Mouse (Mus musculus): Measurements from ENCODE around the gene Slx4ip.

The Slx4ip gene

DNA sequence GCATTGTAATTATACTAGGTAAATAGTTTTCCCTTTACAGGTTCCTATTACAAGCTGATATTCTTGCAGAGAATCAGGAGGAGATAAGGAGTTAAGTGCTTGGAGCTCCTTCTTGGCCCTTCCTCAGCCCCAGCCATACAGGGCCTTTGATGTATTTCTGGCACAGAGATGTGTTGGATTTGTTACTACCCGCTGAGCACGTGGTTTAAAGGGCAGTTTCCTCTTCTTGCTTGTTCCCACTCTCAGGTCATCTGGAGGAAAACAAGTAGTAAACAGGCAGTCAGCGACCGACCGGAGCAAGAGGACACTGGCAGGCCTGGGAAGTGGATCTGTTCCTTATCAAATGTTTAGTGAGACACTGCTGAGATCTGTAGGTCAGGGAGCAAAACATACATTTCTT is 56.9 kb downstream of the Slx4ip start:
- DNase-seq: peak; percentile 23

- peak; percentile 51 for DNase-seq
Measured at GRCm38 (mm10) chr2:136952238-136952637, 61.2 kb downstream of the Slx4ip start.

GRCm38 (mm10) chr2:136955726-136956571 is 64.9 kb downstream of the Slx4ip start:
- no peak for DNase-seq

GRCm38 (mm10) chr2:136958697-136959096 is 67.7 kb downstream of the Slx4ip start:
- DNase-seq: no peak

- DNase-seq: no peak
Measured at GRCm38 (mm10) chr2:136975774-136976173, 84.8 kb downstream of the Slx4ip start.

DNA sequence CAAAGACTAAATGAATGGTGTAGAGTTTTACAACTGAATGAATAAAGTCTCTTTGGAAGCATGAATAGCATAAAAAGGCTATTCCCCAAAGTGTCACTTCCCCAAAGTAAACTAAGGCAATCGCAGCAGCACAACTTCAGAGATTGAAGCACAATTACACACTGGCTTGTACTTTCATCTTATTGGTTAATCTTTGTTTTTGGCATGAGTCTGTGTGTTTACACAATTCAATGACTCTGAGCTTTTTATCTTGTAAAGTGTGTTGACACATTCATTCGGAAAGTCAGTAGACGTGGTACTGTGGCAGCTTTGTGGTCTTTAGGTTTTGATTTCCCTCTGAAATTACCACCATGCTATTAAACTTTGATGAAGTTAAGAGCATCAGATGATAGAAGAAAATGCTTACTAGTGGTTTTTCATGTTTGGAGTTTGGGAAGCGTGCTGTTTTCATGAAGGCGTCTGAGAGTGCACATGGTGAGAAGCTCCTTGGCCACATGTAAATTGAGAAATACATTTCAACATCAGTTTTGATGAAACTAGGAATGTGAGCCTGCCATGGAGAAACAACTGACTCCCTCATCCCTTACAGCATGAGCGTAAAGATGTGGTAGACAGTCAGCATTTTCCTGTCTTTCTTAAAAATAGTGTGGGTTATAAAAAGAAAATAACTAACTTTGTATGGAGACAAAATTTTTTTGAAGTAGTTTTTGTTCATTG is 88.2 kb downstream of the Slx4ip start:
- no peak for DNase-seq

- no peak for DNase-seq
Measured at GRCm38 (mm10) chr2:136981062-136981879, 90.3 kb downstream of the Slx4ip start.

DNA sequence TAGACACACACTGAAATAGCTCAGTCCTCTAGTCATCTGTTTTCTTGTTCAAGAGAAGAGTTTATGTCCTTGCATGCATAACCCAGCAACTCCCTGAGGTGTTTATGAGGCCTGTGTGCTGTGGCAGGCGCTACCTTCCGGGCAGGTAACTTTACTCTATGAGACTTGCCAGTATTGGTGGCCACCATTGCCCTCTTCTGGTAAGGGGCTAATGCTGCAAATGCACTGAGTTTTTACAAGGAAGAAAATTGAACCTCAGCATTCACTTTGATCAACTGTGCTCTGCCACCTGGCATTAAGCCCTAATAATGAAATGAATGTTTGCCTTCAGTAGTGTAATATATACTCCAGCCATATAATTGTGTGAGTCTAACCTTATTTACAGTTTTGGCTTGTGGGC is 92.9 kb downstream of the Slx4ip start:
- no peak for DNase-seq

DNA sequence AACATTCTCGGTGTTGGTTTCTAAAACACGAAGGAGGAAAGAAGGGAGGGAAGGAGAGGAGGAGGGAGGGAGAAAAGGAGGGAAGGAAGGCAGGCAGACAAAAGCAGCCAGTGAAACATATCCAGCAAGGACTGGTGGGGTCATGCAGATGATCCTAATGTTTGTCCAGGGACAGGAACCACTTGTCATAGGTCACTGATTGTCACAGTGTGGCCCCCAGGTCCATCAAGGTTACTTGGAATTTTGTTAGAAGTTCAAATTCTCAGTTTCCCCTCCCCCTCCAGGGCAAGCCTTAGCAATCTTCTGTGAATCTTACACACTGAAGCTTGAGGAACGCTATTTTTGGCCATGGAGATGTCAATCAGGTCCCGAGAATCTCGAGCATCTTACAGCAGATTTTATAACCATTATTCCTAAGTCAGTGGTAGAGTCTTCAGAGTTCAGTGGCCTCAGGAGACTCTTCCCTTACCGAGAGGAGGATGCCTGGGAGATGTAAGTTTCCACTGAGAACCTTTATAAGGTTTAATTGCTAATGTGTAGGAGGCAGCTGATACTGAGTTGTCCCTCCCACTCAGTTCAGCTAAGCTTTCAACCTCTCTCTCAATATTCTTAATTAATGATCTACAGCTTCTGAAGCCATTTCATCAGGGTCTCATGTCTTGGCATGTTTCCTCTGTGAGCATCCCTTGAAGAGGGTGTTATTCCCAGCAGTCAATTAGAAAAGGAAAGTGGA is 95.1 kb downstream of the Slx4ip start:
- no peak for DNase-seq

- no peak for DNase-seq
Measured at GRCm38 (mm10) chr2:136993116-136993515, 102.1 kb downstream of the Slx4ip start.

GRCm38 (mm10) chr2:136997104-136997503 is 106.1 kb downstream of the Slx4ip start:
- peak; percentile 18 for DNase-seq

GRCm38 (mm10) chr2:137002031-137002430 is 111.0 kb downstream of the Slx4ip start:
- no peak for DNase-seq

DNA sequence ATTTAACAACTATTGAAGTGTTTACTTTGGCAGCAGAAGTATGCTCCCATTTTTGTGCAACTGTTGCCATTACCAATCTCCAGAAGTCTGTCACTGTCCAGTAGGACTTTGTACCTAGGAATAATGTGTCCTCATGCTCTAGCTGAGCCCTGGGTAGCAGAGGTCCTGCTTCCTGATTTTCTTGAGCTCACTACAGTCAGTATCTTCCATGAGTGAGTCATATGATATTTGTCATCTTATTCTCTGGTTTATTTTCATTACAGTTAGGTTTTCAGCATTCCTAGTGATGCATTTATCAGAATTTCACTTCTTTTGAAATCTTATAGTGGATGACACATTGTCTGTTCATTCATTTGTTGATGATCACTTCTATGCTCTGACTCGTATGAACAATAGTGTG is 115.6 kb downstream of the Slx4ip start:
- no peak for DNase-seq

- DNase-seq: no peak
Measured at GRCm38 (mm10) chr2:137011980-137012379, 121.0 kb downstream of the Slx4ip start.

GRCm38 (mm10) chr2:137013151-137013550 is 122.1 kb downstream of the Slx4ip start:
- DNase-seq: peak; percentile 7

DNA sequence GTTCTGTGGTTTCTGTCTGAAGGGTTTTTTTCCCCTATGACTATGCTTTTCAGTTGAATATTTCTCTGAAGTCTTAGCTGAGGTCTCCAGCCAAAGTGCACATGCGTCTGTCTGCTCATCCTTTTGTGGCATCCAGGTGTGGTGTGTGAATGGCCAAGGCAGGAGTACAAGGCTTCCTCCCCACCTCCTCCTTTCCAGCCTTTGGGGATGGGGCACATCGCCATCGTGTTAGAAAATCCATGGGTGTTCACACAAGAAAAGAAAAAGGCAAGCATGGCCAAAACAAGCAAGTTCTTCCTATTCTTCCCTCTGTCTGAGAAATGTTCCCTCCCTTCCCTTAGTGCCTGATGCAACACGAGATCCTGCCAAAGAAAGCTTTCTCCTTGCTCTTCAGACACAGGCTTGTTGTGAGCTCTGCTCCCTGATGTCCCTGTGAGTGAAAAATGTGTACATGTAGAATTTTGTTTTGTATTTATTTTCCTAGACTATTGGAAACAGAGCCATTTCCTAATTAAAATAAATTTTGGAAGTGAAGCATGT is 122.9 kb downstream of the Slx4ip start:
- no peak for DNase-seq

GRCm38 (mm10) chr2:137014423-137014822 is 123.4 kb downstream of the Slx4ip start:
- no peak for DNase-seq

DNA sequence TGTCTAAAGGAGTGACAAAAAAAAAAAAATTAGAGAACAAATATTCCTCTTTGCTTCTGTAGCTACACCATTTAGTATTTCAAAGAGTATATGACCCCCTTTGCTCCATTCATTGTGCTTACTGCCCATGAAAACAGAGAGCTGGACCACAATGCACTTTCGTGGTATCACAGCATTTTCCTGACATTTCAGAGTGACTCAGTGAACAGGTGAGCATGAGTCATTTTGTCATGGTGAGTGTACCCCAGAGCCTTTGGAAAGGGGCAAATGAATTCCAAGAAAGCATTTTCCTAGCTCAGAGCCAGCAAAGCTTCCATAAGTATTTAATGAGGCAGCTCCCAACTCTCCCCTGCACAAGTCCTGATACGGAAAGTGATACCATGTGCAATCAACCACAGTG is 153.1 kb downstream of the Slx4ip start:
- DNase-seq: no peak

GRCm38 (mm10) chr2:137049367-137049766 is 158.3 kb downstream of the Slx4ip start:
- DNase-seq: no peak

DNA sequence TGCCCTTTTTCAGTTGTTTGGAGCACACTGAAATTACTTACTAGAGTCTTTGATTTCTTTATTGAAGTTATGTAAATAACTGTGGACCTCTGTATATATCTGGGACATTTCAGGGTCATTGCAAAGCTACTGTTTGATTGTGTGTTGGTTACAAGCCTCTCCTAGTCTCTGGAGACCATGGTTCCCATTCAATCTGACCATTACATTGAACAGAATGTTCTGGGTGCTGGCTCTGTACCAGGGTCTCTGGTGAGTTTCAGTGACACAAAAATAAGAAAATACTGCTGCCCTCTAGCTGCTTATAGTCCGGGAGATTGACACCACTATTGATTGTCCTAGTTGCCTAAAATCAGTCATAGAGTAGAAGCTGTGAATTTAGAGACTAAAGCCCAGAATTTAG is 158.9 kb downstream of the Slx4ip start:
- DNase-seq: no peak

DNA sequence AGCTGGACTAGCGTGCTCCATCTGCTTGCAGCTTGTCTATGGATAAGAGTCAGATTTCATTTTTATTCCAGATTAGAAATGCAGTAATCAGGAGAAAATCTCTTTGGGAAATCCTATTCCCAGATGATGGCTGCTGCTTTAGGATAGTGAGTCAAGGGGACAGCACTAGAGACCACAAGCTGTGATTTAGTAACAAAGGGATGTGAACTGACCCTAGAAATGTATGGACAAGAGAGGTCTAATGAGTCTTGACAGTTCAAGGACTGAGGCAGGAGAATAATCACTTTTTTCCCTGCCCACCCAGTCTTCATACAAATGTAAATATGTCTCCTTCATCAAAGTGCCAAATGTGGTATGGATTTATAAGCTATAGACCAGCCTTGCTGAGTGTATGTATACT is 172.8 kb downstream of the Slx4ip start:
- DNase-seq: no peak

- no peak for DNase-seq
Measured at GRCm38 (mm10) chr2:137064513-137064912, 173.5 kb downstream of the Slx4ip start.

All from kidney, adult 18-20 months (tissue).